Mouse (Mus musculus) G1E (cell line): ENCODE results near the gene 4932415D10Rik. TPM values are rescaled to one million over a fixed set of nuclear protein-coding genes. Genes with fewer than 3 reads are reported as not detected.

Source experiments
- ATAC-seq: 2 replicates; pipeline ENCODE4 v1.8.0; 2016; ENCODE audit warnings: mild to moderate bottlenecking; ENCODE audit not compliant: insufficient number of reproducible peaks, poor library complexity, low FRiP score, severe bottlenecking; ENCODE audit errors: extremely low read depth
- DNase-seq: peaks from one replicate; pipeline ENCODE4 v3.0.0; 2012; ENCODE audit warnings: low spot score
- H3K27me3 ChIP-seq: 2 replicates; pipeline ENCODE4 v1.6.1; 2012; ENCODE audit warnings: mild to moderate bottlenecking, low read length, inconsistent platforms; ENCODE audit not compliant: insufficient read depth
- H3K36me3 ChIP-seq: replicated peaks from 2 replicates; pipeline ENCODE3; 2012; ENCODE audit warnings: mild to moderate bottlenecking, inconsistent platforms
- H3K4me1 ChIP-seq: 2 replicates; pipeline ENCODE4 v1.6.1; 2012; ENCODE audit warnings: low read depth, low read length, inconsistent platforms, mixed read lengths; ENCODE audit not compliant: insufficient read depth
- H3K4me3 ChIP-seq: 2 replicates; pipeline ENCODE4 v1.5.1; 2012; ENCODE audit warnings: low read depth, mild to moderate bottlenecking, inconsistent platforms, low read length, moderate library complexity, mixed read lengths
- H3K9me3 ChIP-seq: replicated peaks from 2 replicates; pipeline ENCODE4 v1.6.1; 2012; ENCODE audit warnings: inconsistent platforms
- CTCF ChIP-seq: IDR thresholded peaks from 2 replicates; pipeline ENCODE4 v1.5.1; 2012; ENCODE audit warnings: low read depth, low read length, inconsistent platforms, mixed read lengths
- GATA1 ChIP-seq: IDR thresholded peaks from 2 replicates; pipeline ENCODE4 v1.6.1; 2012; ENCODE audit warnings: borderline replicate concordance, low read length, inconsistent platforms, mixed read lengths
- GATA2 ChIP-seq: IDR thresholded peaks from 2 replicates; pipeline ENCODE4 v1.6.1; 2012; ENCODE audit warnings: low read depth, low read length, inconsistent platforms, borderline replicate concordance
- POLR2AphosphoS5 ChIP-seq: IDR thresholded peaks from 2 replicates; pipeline ENCODE4 v1.6.1; 2012; ENCODE audit warnings: low read depth, low read length, inconsistent platforms; ENCODE audit not compliant: insufficient replicate concordance
- TAL1 ChIP-seq: conservative IDR thresholded peaks from 2 replicates; pipeline ENCODE4 v1.6.1; 2012; ENCODE audit warnings: low read depth, low read length, inconsistent platforms, mixed read lengths
- polyA plus RNA-seq: library from polyadenylated mRNA; stranded (reverse); fragments of >175 nt; gene quantifications from 2 replicates; pipeline ENCODE4 v1.2.3, GENCODE M21; 2012
- total RNA-seq, 2 experiments: library from RNA; stranded (forward) in 1 of 2; stranded (reverse) in 1 of 2; fragments of 200-1000 nt in 1 of 2; fragments of >200 nt in 1 of 2; fragmentation: Nextera tagmentation in 1 of 2; gene quantifications; 2 replicates each; pipeline ENCODE4 v1.2.3; 2014 to 2017

4932415D10Rik gene
- not detected in 2 replicates for total RNA-seq (2014; fragmentation: Nextera tagmentation)
- 0.06 and 0.11 TPM in 2 replicates for total RNA-seq (2017)
- polyA plus RNA-seq, result not detected in 2 replicates

DNA sequence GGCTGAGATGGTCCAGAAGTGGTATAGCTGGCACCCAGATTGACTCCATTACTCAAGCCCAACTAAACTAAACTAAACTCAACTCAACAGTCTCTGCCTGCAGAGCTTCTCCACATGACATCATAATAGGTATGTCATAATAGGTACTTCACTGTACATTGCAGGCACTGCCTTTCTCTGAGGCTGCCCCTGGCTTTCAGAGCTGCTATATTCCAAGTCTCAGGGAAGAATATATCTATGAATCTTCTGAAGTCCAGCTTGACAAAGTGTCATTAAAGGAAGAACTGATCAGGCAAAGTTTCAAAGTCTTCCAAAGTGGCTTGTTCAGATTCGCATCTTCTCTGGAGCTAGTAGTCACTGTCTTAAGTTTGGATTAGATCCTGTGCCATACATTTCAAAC lies at the start of gene 4932415D10Rik:
TSS of gene 4932415D10Rik (minus strand) at position 101 of the 400 bp plus-strand sequence.
- TF ChIP-seq TAL1 (no peak), GATA1 (no peak), POLR2AphosphoS5 (no peak), GATA2 (no peak), CTCF (no peak)

DNA sequence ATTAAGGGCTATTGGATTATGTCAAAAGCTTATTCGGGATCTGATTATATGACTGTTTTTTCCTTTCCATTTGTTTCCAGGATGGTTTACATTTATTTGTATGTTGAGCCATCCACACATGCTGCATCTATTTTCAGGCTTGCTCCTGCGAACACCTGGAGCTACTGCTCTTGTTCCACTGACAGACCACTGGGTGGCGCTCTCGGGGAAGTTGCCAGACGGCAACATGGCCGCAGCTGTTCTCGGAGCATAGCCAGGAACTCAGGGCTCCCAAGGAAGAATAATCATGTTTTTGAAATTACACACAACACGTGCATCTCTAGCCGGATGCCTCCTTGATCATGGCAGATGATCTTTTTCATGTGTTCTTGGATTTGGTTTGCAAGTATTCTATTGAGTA lies 45.5 kb upstream of the 4932415D10Rik start:
- DNase-seq (no peak), ATAC-seq (no peak)
- TF ChIP-seq TAL1 (no peak), GATA1 (no peak), POLR2AphosphoS5 (no peak), CTCF (no peak), GATA2 (no peak)
- H3K36me3 ChIP-seq, result peaks cover 34% of the 10 kb centered on the region
- no peak overlapping the region for H3K4me3 ChIP-seq
- peaks cover 20% of the 10 kb centered on the region for H3K9me3 ChIP-seq
- no peaks in the 10 kb centered on the region for H3K27me3 ChIP-seq
- H3K4me1 ChIP-seq, result no peaks in the 10 kb centered on the region

More for the DNA sequence above, at the start of gene 4932415D10Rik:
- no peaks in the 10 kb centered on the region for H3K9me3 ChIP-seq
- H3K36me3 ChIP-seq, result no peaks in the 10 kb centered on the region
- no peaks in the 10 kb centered on the region for H3K4me1 ChIP-seq
- H3K4me3 ChIP-seq, result no peak within 1 kb of the TSS
- ATAC-seq (no peak), DNase-seq (no peak)
- no peaks in the 10 kb centered on the region for H3K27me3 ChIP-seq

DNA sequence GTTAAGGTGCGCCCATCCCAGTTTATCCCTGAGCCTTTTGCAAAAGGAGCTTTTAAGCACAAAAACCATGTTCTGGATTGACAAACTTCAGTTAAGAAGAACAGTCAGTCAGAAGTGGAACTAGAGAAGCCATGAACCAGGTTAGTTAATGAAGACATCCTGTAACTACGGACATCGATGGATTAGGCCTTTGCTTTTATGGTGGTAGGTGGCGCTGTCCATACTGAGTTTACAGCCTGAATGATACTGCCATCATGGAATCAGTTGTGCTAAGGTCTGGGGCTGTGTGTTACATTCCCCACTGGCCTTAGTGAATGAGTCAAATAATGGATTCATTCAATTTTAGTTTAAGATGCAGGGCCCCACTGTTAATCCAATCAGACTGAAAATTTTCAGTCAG lies 39.0 kb upstream of the 4932415D10Rik start:
- no peak for TF ChIP-seq TAL1
- no peak for TF ChIP-seq CTCF
- no peak for TF ChIP-seq POLR2AphosphoS5
- TF ChIP-seq GATA1, result no peak
- TF ChIP-seq GATA2, result no peak
- no peak for ATAC-seq
- Histone ChIP-seq H3K4me1 (peaks cover 16% of the 10 kb centered on the region), H3K9me3 (no peaks in the 10 kb centered on the region; the same call in 1 of the 2 replicates), H3K4me3 (no peak overlapping the region; the same call in 1 of the 2 replicates), H3K27me3 (no peaks in the 10 kb centered on the region), H3K36me3 (peaks cover 23% of the 10 kb centered on the region)
- DNase-seq, result no peak

DNA sequence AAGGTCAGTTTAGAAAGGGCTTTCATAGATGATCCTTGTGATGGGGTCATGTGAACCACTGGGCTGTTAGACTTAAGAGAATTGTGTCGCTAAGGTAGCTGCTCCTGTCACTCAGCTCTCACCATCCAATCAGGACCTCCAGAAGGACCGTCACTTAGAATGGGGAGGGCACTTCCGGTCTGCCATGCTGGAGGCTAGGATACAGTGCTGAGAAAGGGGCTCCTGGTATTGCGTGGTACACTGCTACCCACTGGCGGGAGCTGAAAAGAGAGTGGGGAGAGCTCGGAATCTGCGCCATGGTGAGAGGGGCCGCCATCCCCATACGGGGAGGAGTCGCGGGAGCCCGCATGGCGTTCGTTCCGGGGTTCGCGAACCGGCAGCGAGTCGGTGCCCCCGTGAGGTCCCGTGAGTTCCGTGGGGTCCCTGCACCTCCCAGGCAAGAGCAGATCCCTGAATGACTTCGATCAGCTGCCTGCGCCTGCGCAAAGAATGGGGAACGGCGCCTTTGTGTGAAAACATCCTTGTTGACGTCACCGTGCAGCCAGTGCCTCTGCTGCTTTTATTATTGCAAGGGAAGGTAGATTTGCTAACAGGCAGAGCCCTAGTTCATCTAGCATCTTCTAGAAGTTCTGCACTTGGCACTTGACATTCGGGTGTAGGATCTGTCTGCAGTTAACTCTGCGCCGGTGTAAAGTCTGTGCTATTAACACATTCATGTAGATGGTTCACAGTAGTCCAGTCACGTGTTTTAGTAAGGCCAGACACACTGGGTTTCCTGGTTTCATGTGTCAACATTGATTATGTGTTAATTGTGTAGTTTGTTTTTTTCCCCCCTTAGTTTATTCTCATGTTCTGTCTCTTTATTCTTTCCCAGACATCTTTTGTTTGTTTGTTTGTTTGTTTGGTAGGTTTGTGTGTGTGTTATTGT lies 38.0 kb upstream of the 4932415D10Rik start, which contains the start of gene Gm4924:
TSS of gene Gm4924 (plus strand) at position 173 of the 928 bp plus-strand sequence.
- no peak for TF ChIP-seq CTCF
- no peak for TF ChIP-seq POLR2AphosphoS5
- TF ChIP-seq GATA1, result no peak
- no peak for TF ChIP-seq TAL1
- no peak for TF ChIP-seq GATA2
- peak; percentile 99 for ATAC-seq
- no peaks in the 10 kb centered on the region for H3K9me3 ChIP-seq
- H3K4me1 ChIP-seq, result peaks cover 16% of the 10 kb centered on the region
- H3K4me3 ChIP-seq, result peak within 1 kb of the TSS; percentile 94
- peaks cover 22% of the 10 kb centered on the region for H3K36me3 ChIP-seq
- 0 out of 2 replicates have a peak, but pooled peaks cover 2% of the 10 kb centered on the region for H3K27me3 ChIP-seq
- DNase-seq, result peak; percentile 91

DNA sequence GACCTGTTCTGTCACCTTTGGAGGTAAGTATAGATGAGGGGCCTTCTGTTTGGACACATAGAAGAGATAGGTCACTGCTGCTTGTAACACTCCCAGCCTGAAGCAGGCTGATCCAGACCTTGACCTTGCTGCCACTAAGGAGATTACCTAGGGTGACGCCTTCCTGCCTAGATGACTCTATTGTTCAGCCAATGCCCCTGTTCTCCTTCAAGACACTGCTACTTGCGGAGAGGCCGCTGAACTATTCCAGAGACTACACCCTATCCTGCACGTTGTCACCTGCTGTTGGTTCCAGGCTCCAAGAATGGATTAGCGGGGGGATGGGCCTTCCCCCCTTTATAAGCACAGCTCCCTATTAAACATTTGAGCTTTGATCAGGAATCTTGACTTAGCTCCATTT lies 13.4 kb upstream of the 4932415D10Rik start:
- H3K4me3 ChIP-seq, result no peak overlapping the region
- H3K36me3 ChIP-seq, result no peaks in the 10 kb centered on the region
- ATAC-seq, result no peak
- H3K27me3 ChIP-seq, result no peaks in the 10 kb centered on the region
- no peaks in the 10 kb centered on the region for H3K4me1 ChIP-seq
- no peaks in the 10 kb centered on the region for H3K9me3 ChIP-seq
- TF ChIP-seq TAL1 (no peak), GATA1 (no peak), POLR2AphosphoS5 (no peak), CTCF (no peak), GATA2 (no peak)
- DNase-seq, result no peak

DNA sequence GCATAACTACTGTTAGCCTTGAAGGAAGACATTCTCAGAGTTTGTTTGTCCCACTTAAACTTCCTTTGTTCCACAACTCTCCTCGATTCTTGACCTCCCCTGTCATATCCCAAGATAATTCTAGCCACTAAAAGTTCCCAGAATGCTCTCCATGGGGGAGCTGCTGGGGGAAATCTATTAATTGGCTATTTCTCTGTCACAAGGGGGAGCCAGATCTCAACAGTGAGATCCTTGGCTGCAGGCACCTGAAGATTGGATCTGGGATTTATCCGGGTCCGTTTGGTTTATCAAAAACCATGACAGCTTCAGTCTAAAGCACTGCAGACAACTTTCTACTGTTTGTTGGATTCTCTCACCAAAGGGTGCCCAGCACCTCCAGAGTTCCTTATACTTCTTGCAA lies 3.8 kb upstream of the 4932415D10Rik start:
- DNase-seq (no peak), ATAC-seq (no peak)
- no peak overlapping the region for H3K4me3 ChIP-seq
- no peak for TF ChIP-seq GATA2
- no peak for TF ChIP-seq GATA1
- TF ChIP-seq TAL1, result no peak
- no peaks in the 10 kb centered on the region for H3K27me3 ChIP-seq
- no peaks in the 10 kb centered on the region for H3K4me1 ChIP-seq
- H3K36me3 ChIP-seq, result no peaks in the 10 kb centered on the region
- no peaks in the 10 kb centered on the region for H3K9me3 ChIP-seq
